Mouse (Mus musculus) thymus, postnatal 10 days (tissue): ENCODE measurements around the gene Samd13.

Experiments
- DNase-seq, 2 experiments: peaks; one replicate each; pipeline ENCODE4 v3.0.0; 2021; ENCODE audit warnings: low spot score in 2 of 2

The Samd13 gene

GRCm38 (mm10) chr3:146616533-146617283 lies 68.7 kb downstream of the Samd13 start:
- no peak for DNase-seq

GRCm38 (mm10) chr3:146615496-146615895 lies 69.9 kb downstream of the Samd13 start, which contains the start of gene Dnase2b:
Gene Dnase2b, minus strand, starts transcription at chr3:146615596.
- no peak for DNase-seq

GRCm38 (mm10) chr3:146611821-146612220 lies 73.6 kb downstream of the Samd13 start:
- no peak for DNase-seq

DNA sequence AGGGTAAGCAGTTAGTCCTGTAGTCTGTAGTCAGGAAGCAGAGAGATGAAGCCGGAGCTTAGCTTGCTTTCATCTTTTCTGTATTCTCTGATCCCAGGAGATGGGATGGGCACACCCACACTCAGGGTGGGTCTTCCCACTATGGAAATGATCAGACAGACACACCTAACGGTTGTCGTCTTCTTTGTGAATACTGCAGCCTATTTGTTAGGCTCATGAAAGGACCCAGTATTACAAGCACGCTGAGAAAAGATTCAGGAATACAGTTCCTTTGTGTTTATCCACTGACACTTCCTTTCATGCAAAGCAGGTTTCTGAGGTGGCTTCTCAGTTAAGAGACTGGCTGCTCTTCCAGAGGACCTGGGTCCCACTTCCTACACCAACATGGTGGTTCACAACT lies 74.1 kb downstream of the Samd13 start:
- DNase-seq = no peak

GRCm38 (mm10) chr3:146610322-146610721 lies 75.1 kb downstream of the Samd13 start:
- DNase-seq = no peak

- DNase-seq = no peak
Measured at GRCm38 (mm10) chr3:146607368-146607767, 78.0 kb downstream of the Samd13 start.

DNA sequence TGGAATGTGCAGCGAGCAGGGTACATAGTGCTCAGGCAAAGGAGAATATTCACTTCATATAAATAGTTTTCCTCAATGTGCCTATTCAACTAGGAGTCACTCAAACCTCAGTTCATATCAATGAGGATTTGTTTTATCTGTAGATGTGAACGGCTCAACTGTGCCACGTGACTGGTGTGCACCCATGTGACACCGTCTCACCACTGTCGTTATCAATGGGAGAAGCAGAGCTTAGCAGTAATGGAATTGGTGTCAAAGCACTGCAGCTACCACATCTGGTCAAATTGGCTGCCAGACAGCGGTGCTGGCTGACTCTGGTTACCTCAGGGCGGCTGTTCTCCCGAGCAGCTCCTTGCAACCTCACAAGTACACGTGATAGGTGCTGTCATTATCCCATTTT lies 80.7 kb downstream of the Samd13 start:
- DNase-seq = no peak

DNA sequence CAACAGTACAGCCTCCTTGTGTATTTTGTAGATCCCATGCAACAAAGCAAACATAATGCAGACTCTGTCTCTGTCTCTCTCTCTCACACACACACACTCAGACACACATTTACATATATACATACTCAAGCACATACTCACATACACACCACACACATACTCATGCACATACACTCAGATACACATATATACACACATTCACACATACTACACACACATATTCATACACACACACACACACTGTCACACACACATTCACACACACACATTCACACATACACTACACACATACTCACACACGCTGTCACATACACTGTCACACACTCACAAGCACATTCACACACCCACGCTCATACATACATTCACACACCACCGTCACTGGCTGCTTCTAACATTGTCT lies 82.9 kb downstream of the Samd13 start:
- DNase-seq = no peak

GRCm38 (mm10) chr3:146601205-146601604 lies 84.2 kb downstream of the Samd13 start:
- no peak for DNase-seq

DNA sequence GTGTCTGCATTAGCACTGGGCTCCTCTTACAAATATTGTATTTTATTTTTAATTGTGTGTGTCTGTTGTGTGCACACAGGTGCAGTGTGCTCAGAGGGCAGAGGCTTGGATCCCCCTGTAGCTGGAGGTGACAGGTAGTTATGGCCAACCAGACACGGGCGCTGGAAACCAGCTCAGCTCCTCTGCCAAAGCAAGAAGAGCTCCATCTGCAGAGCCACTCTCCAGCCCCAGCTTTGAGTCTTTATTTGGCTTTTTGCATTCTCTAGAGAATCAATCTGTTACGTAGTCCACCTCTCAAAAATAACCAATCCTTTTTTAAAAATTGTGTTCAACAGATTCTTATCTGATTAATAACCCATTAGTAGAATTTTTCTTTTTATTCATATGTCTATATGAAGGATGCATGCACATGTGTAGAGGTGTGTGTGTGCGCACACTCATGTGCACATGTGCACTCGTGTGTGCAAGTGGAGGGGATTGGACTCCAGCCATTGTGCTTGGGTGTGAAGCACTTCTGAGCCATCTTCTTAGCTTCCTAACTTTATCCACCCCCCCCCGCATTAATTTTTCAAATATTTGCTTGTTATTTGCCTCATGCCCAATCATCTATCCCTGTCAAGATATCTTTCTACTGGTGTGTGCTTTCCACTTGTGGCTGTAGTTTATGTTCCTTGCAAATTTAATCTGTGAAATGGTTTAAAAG lies 86.0 kb downstream of the Samd13 start:
- no peak for DNase-seq

- DNase-seq = no peak
Measured at GRCm38 (mm10) chr3:146598411-146598810, 87.0 kb downstream of the Samd13 start.

DNA sequence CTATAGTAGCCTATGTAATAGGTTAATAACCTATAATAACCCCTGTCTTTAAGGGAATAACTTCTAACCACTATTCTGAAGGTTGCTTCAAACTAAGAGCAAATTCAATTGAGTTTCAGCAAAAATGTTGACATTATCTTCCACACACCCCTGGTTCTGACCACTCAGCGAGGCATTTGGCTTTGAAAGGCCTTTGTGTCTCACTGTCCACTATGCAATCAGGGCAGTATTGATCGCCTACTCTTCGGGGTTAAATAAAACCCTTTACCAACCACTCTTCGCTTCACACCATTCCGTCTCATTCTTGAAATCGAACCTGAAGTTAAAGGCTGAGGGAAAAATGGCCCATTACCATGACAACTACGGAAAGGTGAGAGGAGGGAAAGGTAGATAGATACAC lies 88.5 kb downstream of the Samd13 start:
- no peak for DNase-seq

- no peak for DNase-seq
Measured at GRCm38 (mm10) chr3:146596387-146596786, 89.0 kb downstream of the Samd13 start.

DNA sequence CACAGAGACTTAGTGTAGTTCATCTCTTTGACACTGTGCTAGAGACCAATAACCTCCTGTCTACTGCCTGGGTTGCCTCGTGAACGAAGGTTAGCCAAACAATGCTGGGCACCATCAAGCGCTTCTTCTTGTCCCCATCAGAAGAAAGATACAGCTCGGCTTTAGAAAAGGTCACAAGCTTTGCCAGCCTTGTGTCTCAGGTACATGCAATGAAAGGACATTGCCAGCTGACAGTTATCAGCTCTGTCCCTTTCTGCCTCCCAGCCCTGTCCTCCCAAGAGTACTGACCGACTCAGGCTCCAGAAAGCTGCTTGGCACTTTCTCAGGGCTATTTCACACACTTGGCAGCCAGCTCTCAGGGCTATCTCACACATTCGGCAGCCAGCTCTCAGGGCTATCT lies 90.0 kb downstream of the Samd13 start:
- DNase-seq = no peak
